Mouse (Mus musculus) hindbrain, embryonic 13.5 days (tissue): ENCODE measurements around the gene Olfr836. TPM values are rescaled to one million over a fixed set of nuclear protein-coding genes. Genes with fewer than 3 reads are reported as not detected.
"Not testable (repeated sequence)": the region's sequence is repeated elsewhere in the genome, so short reads cannot be mapped to it uniquely, and the experiment has no call there.

Experiments used
- ATAC-seq: fragments of 200-750 bp; cut with Nextera tagmentation; 2 replicates; pipeline ENCODE4 v1.8.0; 2017; ENCODE audit warnings: moderate TSS enrichment; ENCODE audit not compliant: low FRiP score
- H3K27ac ChIP-seq: fragments of 300-500 bp; sonication (generic); 2 replicates; pipeline ENCODE4 v1.5.1; 2015; ENCODE audit warnings: inconsistent platforms, mild to moderate bottlenecking, moderate library complexity
- H3K27me3 ChIP-seq: fragments of 300-500 bp; sonication (generic); 2 replicates; pipeline ENCODE4 v1.6.1; 2015; ENCODE audit warnings: mild to moderate bottlenecking, inconsistent platforms
- H3K36me3 ChIP-seq: fragments of 300-500 bp; sonication (generic); 2 replicates; pipeline ENCODE4 v1.6.1; 2015; ENCODE audit warnings: mild to moderate bottlenecking, inconsistent platforms
- H3K4me1 ChIP-seq: fragments of 300-500 bp; sonication (generic); replicated peaks from 2 replicates; pipeline ENCODE4 v1.6.1; 2015; ENCODE audit warnings: inconsistent platforms
- H3K4me2 ChIP-seq: fragments of 300-500 bp; sonication (generic); 2 replicates; pipeline ENCODE4 v1.6.1; 2015; ENCODE audit warnings: inconsistent platforms, mild to moderate bottlenecking, moderate library complexity
- H3K4me3 ChIP-seq: fragments of 300-500 bp; sonication (generic); 2 replicates; pipeline ENCODE4 v1.5.1; 2015; ENCODE audit warnings: mild to moderate bottlenecking, inconsistent platforms
- H3K9ac ChIP-seq: fragments of 300-500 bp; sonication (generic); 2 replicates; pipeline ENCODE4 v1.6.1; 2015; ENCODE audit warnings: mild to moderate bottlenecking, inconsistent platforms
- H3K9me3 ChIP-seq: fragments of 300-500 bp; sonication (generic); 2 replicates; pipeline ENCODE4 v1.6.1; 2016; ENCODE audit warnings: inconsistent platforms
- WGBS: fragments of 180-500 bp; shearing (Covaris S2); methylation state at CpG from one replicate; pipeline ENCODE4 v1.1.7; 2015; 5-methylcytosine and 5-hydroxymethylcytosine counted together
- polyA plus RNA-seq: library from polyadenylated mRNA; unstranded; fragments of >200 nt; fragmentation: Nextera tagmentation; extraction: Ambion mirVana; gene quantifications from 2 replicates; pipeline ENCODE4 v1.2.1, GENCODE M21; 2015

Olfr836 gene
- polyA plus RNA-seq = not detected in 2 replicates

GRCm38 (mm10) chr9:19120082-19120481 lies at the start of gene Olfr836:
Gene Olfr836, plus strand, starts transcription at chr9:19120382.
- Histone ChIP-seq H3K36me3 (no peaks in the 10 kb centered on the region), H3K9me3 (peaks cover under 1% of the 10 kb centered on the region; the same call in 1 of the 2 replicates), H3K27ac (no peak within 1 kb of the TSS), H3K4me2 (no peak within 1 kb of the TSS), H3K27me3 (no peaks in the 10 kb centered on the region), H3K9ac (no peak within 1 kb of the TSS), H3K4me1 (no peaks in the 10 kb centered on the region), H3K4me3 (no peak within 1 kb of the TSS)
- ATAC-seq = no peak

GRCm38 (mm10) chr9:19084986-19085385 lies 35.2 kb upstream of the Olfr836 start:
- Histone ChIP-seq H3K9me3 (peaks cover 7% of the 10 kb centered on the region; the same call in 1 of the 2 replicates), H3K27me3 (no peaks in the 10 kb centered on the region), H3K4me2 (no peak overlapping the region), H3K27ac (no peak overlapping the region), H3K4me1 (no peaks in the 10 kb centered on the region), H3K4me3 (no peak overlapping the region), H3K9ac (no peak overlapping the region), H3K36me3 (no peaks in the 10 kb centered on the region)
- ATAC-seq = no peak
- 33% methylated on average over 3 of the region's 3 CpGs for WGBS

- 67% methylated on average over 6 of the region's 6 CpGs for WGBS
- H3K4me3 ChIP-seq, H3K27me3 ChIP-seq, H3K4me1 ChIP-seq, H3K27ac ChIP-seq, H3K36me3 ChIP-seq, H3K4me2 ChIP-seq, H3K9ac ChIP-seq, ATAC-seq: not testable (repeated sequence)
- H3K9me3 ChIP-seq = peaks cover 18% of the 10 kb centered on the region
Measured at GRCm38 (mm10) chr9:19092889-19093753, 27.1 kb upstream of the Olfr836 start.

- Histone ChIP-seq H3K27ac (no peak overlapping the region), H3K9ac (no peak overlapping the region)
Measured at GRCm38 (mm10) chr9:19097286-19097685, 22.9 kb upstream of the Olfr836 start.

GRCm38 (mm10) chr9:19136017-19136416 lies 15.8 kb downstream of the Olfr836 start, which contains the start of gene Olfr837:
Gene Olfr837, plus strand, starts transcription at chr9:19136317.
- H3K4me3 ChIP-seq = no peak within 1 kb of the TSS
- 69% methylated on average over 1 of the region's 1 CpGs for WGBS
- no peak within 1 kb of the TSS for H3K27ac ChIP-seq
- no peaks in the 10 kb centered on the region for H3K36me3 ChIP-seq
- no peak within 1 kb of the TSS for H3K4me2 ChIP-seq
- H3K4me1 ChIP-seq = no peaks in the 10 kb centered on the region
- no peak within 1 kb of the TSS for H3K9ac ChIP-seq
- no peaks in the 10 kb centered on the region for H3K27me3 ChIP-seq
- H3K9me3 ChIP-seq = 0 out of 2 replicates have a peak, but pooled peaks cover 5% of the 10 kb centered on the region
- no peak for ATAC-seq

More at GRCm38 (mm10) chr9:19097286-19097685, 22.9 kb upstream of the Olfr836 start:
- no peak for ATAC-seq
- Histone ChIP-seq H3K4me3 (no peak overlapping the region), H3K4me2 (no peak overlapping the region), H3K4me1 (no peaks in the 10 kb centered on the region), H3K9me3 (peaks cover 19% of the 10 kb centered on the region), H3K36me3 (no peaks in the 10 kb centered on the region), H3K27me3 (no peaks in the 10 kb centered on the region)
- WGBS = 92% methylated on average over 4 of the region's 4 CpGs

Other genes with a start within 250 kb of the Olfr836 start
- not detected in 2 replicates for gene Olfr830, start 245.7 kb upstream of the Olfr836 start, polyA plus RNA-seq
- not detected in 2 replicates for gene Olfr832, start 183.3 kb upstream of the Olfr836 start, polyA plus RNA-seq
- gene Olfr834, start 132.4 kb upstream of the Olfr836 start, polyA plus RNA-seq = not detected in 2 replicates
- gene Olfr835, start 87.6 kb upstream of the Olfr836 start, polyA plus RNA-seq = not detected in 2 replicates
- gene Olfr837, start 15.9 kb downstream of the Olfr836 start, polyA plus RNA-seq = not detected in 2 replicates
- not detected in 2 replicates for gene Olfr839-ps1, start 56.9 kb downstream of the Olfr836 start, polyA plus RNA-seq
- gene Olfr843, start 131.6 kb downstream of the Olfr836 start, polyA plus RNA-seq = not detected in 2 replicates
- not detected in 2 replicates for gene Olfr844, start 196.0 kb downstream of the Olfr836 start, polyA plus RNA-seq
- not detected in 2 replicates for gene Olfr845, start 216.1 kb downstream of the Olfr836 start, polyA plus RNA-seq
- gene Olfr846, start 243.6 kb downstream of the Olfr836 start, polyA plus RNA-seq = not detected in 2 replicates